Mouse (Mus musculus) MEL (cell line): ENCODE results near the gene Gramd2. TPM values are rescaled to one million over a fixed set of nuclear protein-coding genes. Genes with fewer than 3 reads are reported as not detected.

ENCODE experiments used
- DNase-seq: peaks from one replicate; pipeline ENCODE4 v3.0.0; 2011; ENCODE audit warnings: low read depth, low spot score
- H3K27ac ChIP-seq: 2 replicates; pipeline ENCODE4 v1.5.1; 2012; ENCODE audit warnings: low read depth, mild to moderate bottlenecking, control low read depth, low read length, moderate library complexity; ENCODE audit not compliant: control insufficient read depth
- H3K27me3 ChIP-seq, 2 experiments: fragments of 150-350 bp in 1 of 2; sonication (generic) in 1 of 2; 2 replicates each; pipeline ENCODE4 v1.6.1; 2012; ENCODE audit warnings: low read length in 2 of 2, mild to moderate bottlenecking in 2 of 2, improper control_type of control experiment in 1 of 2, moderate library complexity in 1 of 2; ENCODE audit not compliant: insufficient read depth in 2 of 2, control insufficient read depth in 1 of 2
- H3K36me3 ChIP-seq, 2 experiments: 2 replicates each; pipeline ENCODE4 v1.6.1; 2012 to 2014; ENCODE audit warnings: low read length in 2 of 2, improper control_type of control experiment in 1 of 2, inconsistent platforms in 1 of 2, mild to moderate bottlenecking in 1 of 2; ENCODE audit not compliant: insufficient read depth in 2 of 2, control insufficient read depth in 1 of 2
- H3K4me1 ChIP-seq, 2 experiments: fragments of 150-350 bp in 1 of 2; sonication (generic) in 1 of 2; 2 replicates each; pipeline ENCODE4 v1.6.1; 2012; ENCODE audit warnings: low read length in 2 of 2, improper control_type of control experiment in 1 of 2, mild to moderate bottlenecking in 1 of 2; ENCODE audit not compliant: insufficient read depth in 2 of 2, control insufficient read depth in 1 of 2
- H3K4me3 ChIP-seq, 2 experiments: fragments of 150-350 bp in 1 of 2; sonication (generic) in 1 of 2; 2 replicates each; pipeline ENCODE4 v1.5.1; 2012; ENCODE audit warnings: low read depth in 2 of 2, low read length in 2 of 2, mild to moderate bottlenecking in 2 of 2, moderate library complexity in 2 of 2, control low read depth in 1 of 2, improper control_type of control experiment in 1 of 2; ENCODE audit not compliant: control insufficient read depth in 1 of 2, insufficient read depth in 1 of 2
- H3K79me2 ChIP-seq: 2 replicates; pipeline ENCODE4 v1.6.1; 2012; ENCODE audit warnings: mild to moderate bottlenecking, low read length, moderate library complexity; ENCODE audit not compliant: control insufficient read depth, poor library complexity, insufficient read depth
- H3K9ac ChIP-seq: 2 replicates; pipeline ENCODE4 v1.6.1; 2012; ENCODE audit warnings: low read depth, mild to moderate bottlenecking, control low read depth, low read length, moderate library complexity; ENCODE audit not compliant: control insufficient read depth, poor library complexity, severe bottlenecking
- H3K9me3 ChIP-seq: fragments of 150-350 bp; sonication (generic); replicated peaks from 2 replicates; pipeline ENCODE4 v1.6.1; 2012; ENCODE audit warnings: mild to moderate bottlenecking, low read length, improper control_type of control experiment, moderate library complexity; ENCODE audit not compliant: insufficient read depth
- BHLHE40 ChIP-seq: IDR thresholded peaks from 2 replicates; pipeline ENCODE4 v1.6.1; 2012; ENCODE audit warnings: low read depth, mild to moderate bottlenecking, inconsistent platforms, low read length, improper control_type of control experiment, borderline replicate concordance
- CHD2 ChIP-seq: IDR thresholded peaks from 2 replicates; pipeline ENCODE4 v1.6.1; 2011; ENCODE audit warnings: low read length, improper control_type of control experiment
- CTCF ChIP-seq, 3 experiments: IDR thresholded peaks in 2 of 3; conservative IDR thresholded peaks in 1 of 3; 2 replicates each; pipeline ENCODE4 v1.5.1; 2011 to 2012; ENCODE audit warnings: low read length in 3 of 3, low read depth in 2 of 3, mild to moderate bottlenecking in 2 of 3, improper control_type of control experiment in 1 of 3, inconsistent platforms in 1 of 3, mixed read lengths in 1 of 3, moderate library complexity in 1 of 3; ENCODE audit not compliant: control insufficient read depth in 1 of 3, insufficient read depth in 1 of 3, poor library complexity in 1 of 3, severe bottlenecking in 1 of 3
- E2F4 ChIP-seq: IDR thresholded peaks from 2 replicates; pipeline ENCODE4 v1.6.1; 2011; ENCODE audit warnings: low read depth, low read length, improper control_type of control experiment, borderline replicate concordance
- ELF1 ChIP-seq: IDR thresholded peaks from 2 replicates; pipeline ENCODE4 v1.6.1; 2014; ENCODE audit warnings: low read depth, mild to moderate bottlenecking, inconsistent platforms, low read length, improper control_type of control experiment, moderate library complexity
- EP300 ChIP-seq, 2 experiments: IDR thresholded peaks; 2 replicates each; pipeline ENCODE4 v1.6.1; 2011; ENCODE audit warnings: improper control_type of control experiment in 2 of 2, low read length in 2 of 2, low read depth in 1 of 2, mild to moderate bottlenecking in 1 of 2
- ETS1 ChIP-seq: IDR thresholded peaks from 2 replicates; pipeline ENCODE4 v1.6.1; 2012; ENCODE audit warnings: low read depth, mild to moderate bottlenecking, inconsistent platforms, low read length, improper control_type of control experiment, moderate library complexity
- GATA1 ChIP-seq: IDR thresholded peaks from 2 replicates; pipeline ENCODE4 v1.6.1; 2011; ENCODE audit warnings: low read depth, low read length, improper control_type of control experiment
- HCFC1 ChIP-seq: IDR thresholded peaks from 2 replicates; pipeline ENCODE4 v1.6.1; 2012; ENCODE audit warnings: low read depth, mild to moderate bottlenecking, inconsistent platforms, low read length, improper control_type of control experiment, moderate library complexity
- MYB ChIP-seq: IDR thresholded peaks from 2 replicates; pipeline ENCODE4 v1.6.1; 2011; ENCODE audit warnings: mild to moderate bottlenecking, low read depth, low read length, improper control_type of control experiment
- MYC ChIP-seq: IDR thresholded peaks from 2 replicates; pipeline ENCODE4 v1.6.1; 2011; ENCODE audit warnings: low read depth, mild to moderate bottlenecking, low read length, improper control_type of control experiment, moderate library complexity
- NRF1 ChIP-seq: IDR thresholded peaks from 2 replicates; pipeline ENCODE4 v1.6.1; 2014; ENCODE audit warnings: low read depth, mild to moderate bottlenecking, inconsistent platforms, low read length, improper control_type of control experiment, moderate library complexity; ENCODE audit not compliant: poor library complexity, insufficient read depth, severe bottlenecking
- POLR2A ChIP-seq, 2 experiments: IDR thresholded peaks; 2 replicates each; pipeline ENCODE4 v1.6.1; 2011 to 2012; ENCODE audit warnings: low read length in 2 of 2, mild to moderate bottlenecking in 2 of 2, control low read depth in 1 of 2, improper control_type of control experiment in 1 of 2, low read depth in 1 of 2, moderate library complexity in 1 of 2; ENCODE audit not compliant: control insufficient read depth in 1 of 2, insufficient read depth in 1 of 2, poor library complexity in 1 of 2
- POLR2AphosphoS5 ChIP-seq: IDR thresholded peaks from 2 replicates; pipeline ENCODE4 v1.6.1; 2012; ENCODE audit warnings: low read depth, borderline replicate concordance, mild to moderate bottlenecking, inconsistent platforms, low read length, moderate library complexity, mixed read lengths
- RAD21 ChIP-seq: IDR thresholded peaks from 2 replicates; pipeline ENCODE4 v1.6.1; 2011; ENCODE audit warnings: mild to moderate bottlenecking, low read depth, low read length, improper control_type of control experiment
- RCOR1 ChIP-seq: IDR thresholded peaks from 2 replicates; pipeline ENCODE4 v1.6.1; 2012; ENCODE audit warnings: low read depth, mild to moderate bottlenecking, inconsistent platforms, low read length, improper control_type of control experiment
- SIN3A ChIP-seq: IDR thresholded peaks from 2 replicates; pipeline ENCODE4 v1.6.1; 2012; ENCODE audit warnings: low read length, improper control_type of control experiment, inconsistent platforms
- SMC3 ChIP-seq: IDR thresholded peaks from 2 replicates; pipeline ENCODE4 v1.6.1; 2011; ENCODE audit warnings: low read depth, low read length, improper control_type of control experiment
- TBP ChIP-seq: IDR thresholded peaks from 2 replicates; pipeline ENCODE4 v1.8.0; 2011; ENCODE audit warnings: low read depth, low read length, improper control_type of control experiment
- TCF12 ChIP-seq: IDR thresholded peaks from 2 replicates; pipeline ENCODE4 v1.6.1; 2014; ENCODE audit warnings: low read depth, mild to moderate bottlenecking, inconsistent platforms, low read length, improper control_type of control experiment, moderate library complexity
- USF1 ChIP-seq: IDR thresholded peaks from 2 replicates; pipeline ENCODE4 v1.6.1; 2014; ENCODE audit warnings: low read depth, mild to moderate bottlenecking, inconsistent platforms, low read length, improper control_type of control experiment, moderate library complexity
- USF2 ChIP-seq, 2 experiments: IDR thresholded peaks; 2 replicates each; pipeline ENCODE4 v1.6.1; 2011 to 2012; ENCODE audit warnings: improper control_type of control experiment in 2 of 2, low read length in 2 of 2, borderline replicate concordance in 1 of 2, inconsistent platforms in 1 of 2, low read depth in 1 of 2, mild to moderate bottlenecking in 1 of 2; ENCODE audit not compliant: insufficient read depth in 1 of 2
- polyA plus RNA-seq, 2 experiments: library from polyadenylated mRNA; stranded (reverse) in 1 of 2; unstranded in 1 of 2; fragments of >175 nt in 1 of 2; fragments of >200 nt in 1 of 2; gene quantifications; 2 replicates each; pipeline versions ENCODE4 v1.2.1 to v1.2.4; 2012; ENCODE audit warnings: low replicate concordance in 2 of 2, low read depth in 1 of 2; ENCODE audit not compliant: insufficient read length in 2 of 2, insufficient read depth in 1 of 2, missing spikeins in 1 of 2
- total RNA-seq: library from RNA; depleted of rRNA; stranded (reverse); fragments of 300-350 nt; gene quantifications from 2 replicates; pipeline ENCODE4 v1.2.3, GENCODE M21; 2012

Gramd2 gene
- total and polyA plus RNA-seq, 3 experiments = 0.04 TPM; not detected in 2

DNA sequence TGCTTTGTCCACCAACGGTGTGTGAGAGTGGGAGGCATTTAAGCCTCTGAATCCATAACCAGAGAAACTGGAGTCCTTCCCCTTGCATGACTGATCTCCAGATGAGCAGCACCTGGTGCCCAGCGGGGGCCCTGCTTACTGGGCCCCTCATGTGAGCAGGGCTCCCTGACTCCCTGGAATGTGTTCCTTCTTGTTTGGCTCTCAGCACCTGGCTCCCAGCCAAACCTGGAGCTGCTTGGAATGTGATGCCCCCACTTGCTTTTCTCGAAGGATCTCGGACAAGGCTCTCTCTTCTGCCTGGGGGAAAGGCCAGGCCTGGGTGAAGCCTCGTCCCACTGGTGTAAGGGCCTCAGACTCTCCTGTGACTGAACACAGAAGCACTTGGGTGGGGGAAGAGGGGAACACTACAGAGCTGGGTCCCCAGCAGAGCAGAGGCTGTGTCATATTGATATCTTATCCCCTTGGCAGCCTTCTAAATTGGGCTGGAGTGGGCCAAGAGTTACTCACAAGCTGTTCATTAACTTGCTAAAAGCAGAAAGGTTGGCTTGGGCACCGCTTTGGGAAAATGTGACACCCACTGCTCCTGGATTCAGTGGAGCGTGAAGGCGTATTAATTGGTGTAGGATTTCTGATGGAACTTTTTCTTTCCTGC, 44.0 kb downstream of the Gramd2 start:
- Histone ChIP-seq H3K4me3 (no peak overlapping the region), H3K79me2 (no peaks in the 10 kb centered on the region), H3K9me3 (no peaks in the 10 kb centered on the region), H3K36me3 (no peaks in the 10 kb centered on the region), H3K4me1 (peaks cover 0 to 3% of the 10 kb centered on the region in 2 experiments; a peak in 1 of 4 replicates), H3K9ac (no peak overlapping the region), H3K27ac (no peak overlapping the region), H3K27me3 (no peaks in the 10 kb centered on the region)
- no peak for TF ChIP-seq BHLHE40
- no peak for TF ChIP-seq HCFC1
- no peak for TF ChIP-seq GATA1
- no peak for TF ChIP-seq POLR2A (IDR thresholded peaks at IDR 0.05; ENCODE audit: control insufficient read depth in 1 of 2, insufficient read depth in 1 of 2, low read depth in 1 of 2, low read length in 2 of 2, poor library complexity in 1 of 2)
- no peak for TF ChIP-seq NRF1
- TF ChIP-seq CHD2 = no peak
- no peak for TF ChIP-seq SIN3A
- TF ChIP-seq TCF12 = no peak
- no peak for TF ChIP-seq TBP
- TF ChIP-seq MYC = no peak
- no peak for TF ChIP-seq RCOR1
- no peak for DNase-seq

DNA sequence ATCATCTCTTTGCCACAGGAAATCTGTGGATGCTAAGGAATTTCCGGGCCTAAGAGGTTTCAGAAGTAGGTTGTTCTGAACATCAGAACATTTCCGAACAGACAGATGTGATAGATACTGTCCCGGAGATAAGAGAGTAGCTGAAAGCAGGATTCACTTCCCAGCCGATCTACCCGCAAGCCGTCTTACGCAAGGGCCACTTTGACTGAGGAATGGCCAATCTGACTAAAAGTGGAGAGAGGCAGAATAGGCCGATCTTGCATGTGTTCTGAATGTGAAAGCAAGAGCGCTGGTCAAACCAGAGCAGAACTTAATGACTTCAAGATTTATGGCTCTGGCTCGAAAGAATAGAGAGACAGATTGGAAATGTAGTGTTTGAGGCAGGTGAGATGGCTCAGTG, 45.6 kb downstream of the Gramd2 start:
- DNase-seq = no peak
- peaks cover 0 to 3% of the 10 kb centered on the region in 2 experiments; a peak in 1 of 4 replicates for H3K4me1 ChIP-seq
- no peaks in the 10 kb centered on the region for H3K9me3 ChIP-seq
- H3K27ac ChIP-seq = no peak overlapping the region
- no peaks in the 10 kb centered on the region for H3K27me3 ChIP-seq
- H3K79me2 ChIP-seq = no peaks in the 10 kb centered on the region
- no peak for TF ChIP-seq HCFC1
- no peak for TF ChIP-seq USF2 (IDR thresholded peaks at IDR 0.05; ENCODE audit: borderline replicate concordance in 1 of 2, insufficient read depth in 1 of 2, low read depth in 1 of 2, low read length in 2 of 2)
- no peak for TF ChIP-seq EP300 (IDR thresholded peaks at IDR 0.05; ENCODE audit: low read depth in 1 of 2, low read length in 2 of 2)
- TF ChIP-seq MYB = no peak
- TF ChIP-seq USF1 = no peak
- no peak for TF ChIP-seq SMC3
- no peak for TF ChIP-seq ETS1
- no peak for TF ChIP-seq GATA1
- no peak for TF ChIP-seq E2F4
- TF ChIP-seq ELF1 = no peak
- no peak for TF ChIP-seq RAD21
- no peak for TF ChIP-seq POLR2AphosphoS5
- no peak for TF ChIP-seq CTCF (IDR thresholded peaks at IDR 0.05 in 2 of 3, conservative IDR thresholded peaks at IDR 0.05 in 1 of 3; ENCODE audit: control insufficient read depth in 1 of 3, insufficient read depth in 1 of 3, low read depth in 2 of 3, low read length in 3 of 3, poor library complexity in 1 of 3, severe bottlenecking in 1 of 3)
- TF ChIP-seq, all 39 proteins: peak for 0
- no peaks in the 10 kb centered on the region for H3K36me3 ChIP-seq
- H3K4me3 ChIP-seq = no peak overlapping the region
- H3K9ac ChIP-seq = no peak overlapping the region
